Mouse (Mus musculus): ENCODE results near the gene Jaml. TPM values are rescaled to one million over a fixed set of nuclear protein-coding genes. Genes with fewer than 3 reads are reported as not detected.

Jaml gene
- total and polyA plus RNA-seq, 3 experiments, result not detected

- Histone ChIP-seq H3K79me2 (ENCODE audit: control insufficient read depth, insufficient read depth, low read length, poor library complexity) (no peaks in the 10 kb centered on the region), H3K4me3 (ENCODE audit: control insufficient read depth in 1 of 2, insufficient read depth in 1 of 2, low read depth in 2 of 2, low read length in 2 of 2) (no peak overlapping the region), H3K27me3 (ENCODE audit: control insufficient read depth in 1 of 2, insufficient read depth in 2 of 2, low read length in 2 of 2) (peaks cover 25 to 40% of the 10 kb centered on the region in 2 experiments), H3K9me3 (replicated peaks; ENCODE audit: insufficient read depth, low read length) (no peaks in the 10 kb centered on the region), H3K36me3 (ENCODE audit: control insufficient read depth in 1 of 2, insufficient read depth in 2 of 2, low read length in 2 of 2) (no peaks in the 10 kb centered on the region), H3K9ac (ENCODE audit: control insufficient read depth, low read depth, low read length, poor library complexity, severe bottlenecking) (no peak overlapping the region), H3K4me1 (ENCODE audit: control insufficient read depth in 1 of 2, insufficient read depth in 2 of 2, low read length in 2 of 2) (no peaks in the 10 kb centered on the region), H3K27ac (ENCODE audit: control insufficient read depth, low read depth, low read length) (no peak overlapping the region)
- DNase-seq (ENCODE audit: low read depth, low spot score), result no peak
- no peak for TF ChIP-seq UBTF (IDR thresholded peaks at IDR 0.05; ENCODE audit: borderline replicate concordance, insufficient read depth, low read depth, low read length)
- no peak for TF ChIP-seq ZMIZ1 (IDR thresholded peaks at IDR 0.05; ENCODE audit: low read depth, low read length)
- no peak for TF ChIP-seq ZNF384 (IDR thresholded peaks at IDR 0.05; ENCODE audit: low read depth, low read length)
- no peak for TF ChIP-seq MAZ (IDR thresholded peaks at IDR 0.05; ENCODE audit: low read depth, low read length)
- TF ChIP-seq TBP (IDR thresholded peaks at IDR 0.05; ENCODE audit: low read depth, low read length), result no peak
- no peak for TF ChIP-seq POLR2AphosphoS2 (IDR thresholded peaks at IDR 0.05; ENCODE audit: low read length)
- no peak for TF ChIP-seq SMC3 (IDR thresholded peaks at IDR 0.05; ENCODE audit: low read depth, low read length)
- TF ChIP-seq MEF2A (IDR thresholded peaks at IDR 0.05; ENCODE audit: extremely low read depth, insufficient replicate concordance, low read depth, low read length, poor library complexity, severe bottlenecking), result no peak
Observed at GRCm38 (mm10) chr9:45064421-45064820, 14.6 kb upstream of the Jaml start.

DNA sequence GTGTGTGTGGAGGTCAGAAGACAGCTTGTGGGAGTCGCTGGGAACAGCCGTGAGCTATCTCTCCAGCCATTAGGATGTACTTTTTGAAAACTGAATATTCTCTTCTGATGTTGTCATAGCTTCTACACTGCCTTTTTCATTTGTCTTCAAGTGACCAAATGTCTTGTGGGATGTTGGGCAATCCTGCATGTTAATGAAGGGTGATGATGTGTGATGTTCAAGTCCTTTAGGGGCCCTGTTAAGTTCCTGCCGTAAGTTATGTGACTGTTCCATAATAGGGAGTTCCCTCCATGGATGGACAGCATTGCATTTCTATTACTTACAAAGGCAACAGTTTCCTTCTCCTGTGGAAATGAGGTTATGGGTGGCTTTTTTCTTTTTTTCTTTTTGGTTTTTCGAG is 12.2 kb upstream of the Jaml start:
- no peaks in the 10 kb centered on the region for H3K79me2 ChIP-seq (ENCODE audit: control insufficient read depth, insufficient read depth, low read length, poor library complexity)
- H3K4me1 ChIP-seq (ENCODE audit: control insufficient read depth in 1 of 2, insufficient read depth in 2 of 2, low read length in 2 of 2), result no peaks in the 10 kb centered on the region
- TF ChIP-seq CHD1 (IDR thresholded peaks at IDR 0.05; ENCODE audit: low read depth, low read length) (no peak), GABPA (IDR thresholded peaks at IDR 0.05; ENCODE audit: low read depth, low read length) (no peak), ZNF384 (IDR thresholded peaks at IDR 0.05; ENCODE audit: low read depth, low read length) (no peak), ZKSCAN1 (IDR thresholded peaks at IDR 0.05; ENCODE audit: low read depth, low read length) (no peak), CHD2 (IDR thresholded peaks at IDR 0.05; ENCODE audit: low read length) (no peak), SIN3A (IDR thresholded peaks at IDR 0.05; ENCODE audit: low read length) (no peak), USF1 (IDR thresholded peaks at IDR 0.05; ENCODE audit: low read depth, low read length) (no peak), GATA1 (IDR thresholded peaks at IDR 0.05; ENCODE audit: low read depth, low read length) (no peak), ZMIZ1 (IDR thresholded peaks at IDR 0.05; ENCODE audit: low read depth, low read length) (no peak), NELFE (IDR thresholded peaks at IDR 0.05; ENCODE audit: low read depth, low read length) (no peak), MAZ (IDR thresholded peaks at IDR 0.05; ENCODE audit: low read depth, low read length) (no peak), NRF1 (IDR thresholded peaks at IDR 0.05; ENCODE audit: insufficient read depth, low read depth, low read length, poor library complexity, severe bottlenecking) (no peak)
- no peak for DNase-seq (ENCODE audit: low read depth, low spot score)
- no peaks in the 10 kb centered on the region for H3K36me3 ChIP-seq (ENCODE audit: control insufficient read depth in 1 of 2, insufficient read depth in 2 of 2, low read length in 2 of 2)
- no peak overlapping the region for H3K4me3 ChIP-seq (ENCODE audit: control insufficient read depth in 1 of 2, insufficient read depth in 1 of 2, low read depth in 2 of 2, low read length in 2 of 2)
- peaks cover 27 to 29% of the 10 kb centered on the region in 2 experiments for H3K27me3 ChIP-seq (ENCODE audit: control insufficient read depth in 1 of 2, insufficient read depth in 2 of 2, low read length in 2 of 2)
- no peak overlapping the region for H3K9ac ChIP-seq (ENCODE audit: control insufficient read depth, low read depth, low read length, poor library complexity, severe bottlenecking)
- no peaks in the 10 kb centered on the region for H3K9me3 ChIP-seq (replicated peaks; ENCODE audit: insufficient read depth, low read length)
- no peak overlapping the region for H3K27ac ChIP-seq (ENCODE audit: control insufficient read depth, low read depth, low read length)
